Mouse (Mus musculus) ES-E14 (cell line): ENCODE measurements at regions not wholly inside any gene's neighbourhood (a gene's known extent, or its start where the extent isn't known, plus 50 kb on each side); places are given as distances from the start of the nearest gene placed in this dataset.

Experiments used
- DNase-seq: peaks from one replicate; pipeline ENCODE4 v3.0.0-alpha.2; 2013; ENCODE audit warnings: low read depth, low spot score
- H3K27ac ChIP-seq: 2 replicates; pipeline ENCODE4 v1.5.1; 2012; ENCODE audit warnings: low read depth, mild to moderate bottlenecking, low read length, moderate library complexity, mixed read lengths; ENCODE audit not compliant: poor library complexity, insufficient read depth, severe bottlenecking
- H3K36me3 ChIP-seq: 2 replicates; pipeline ENCODE4 v1.6.1; 2012; ENCODE audit warnings: mild to moderate bottlenecking, low read length, moderate library complexity, mixed read lengths; ENCODE audit not compliant: control insufficient read depth, poor library complexity, insufficient read depth, severe bottlenecking
- H3K4me1 ChIP-seq, 2 experiments: fragments of 150-350 bp in 1 of 2; sonication (generic) in 1 of 2; 2 replicates each; pipeline ENCODE4 v1.6.1; 2012; ENCODE audit warnings: low read length in 2 of 2, mild to moderate bottlenecking in 1 of 2, mixed read lengths in 1 of 2; ENCODE audit not compliant: control insufficient read depth in 2 of 2, insufficient read depth in 2 of 2, poor library complexity in 1 of 2
- H3K4me3 ChIP-seq, 2 experiments: fragments of 150-350 bp in 1 of 2; sonication (generic) in 1 of 2; 2 replicates each; pipeline ENCODE4 v1.5.1; 2012; ENCODE audit warnings: low read length in 2 of 2, low read depth in 1 of 2, mild to moderate bottlenecking in 1 of 2, mixed read lengths in 1 of 2; ENCODE audit not compliant: insufficient read depth in 1 of 2, poor library complexity in 1 of 2, severe bottlenecking in 1 of 2
- H3K9ac ChIP-seq: 2 replicates; pipeline ENCODE4 v1.6.1; 2012; ENCODE audit warnings: low read depth, mild to moderate bottlenecking, low read length, mixed read lengths; ENCODE audit not compliant: poor library complexity, insufficient read depth, severe bottlenecking
- H3K9me3 ChIP-seq: fragments of 150-350 bp; sonication (generic); 2 replicates; pipeline ENCODE4 v1.6.1; 2012; ENCODE audit warnings: low read depth, mild to moderate bottlenecking, low read length; ENCODE audit not compliant: control insufficient read depth, insufficient read depth
- CHD2 ChIP-seq: IDR thresholded peaks from 2 replicates; pipeline ENCODE4 v1.6.1; 2014; ENCODE audit warnings: mild to moderate bottlenecking, low read depth, low read length, inconsistent platforms
- HCFC1 ChIP-seq: IDR thresholded peaks from 2 replicates; pipeline ENCODE4 v1.6.1; 2012; ENCODE audit warnings: low read length, inconsistent platforms, borderline replicate concordance; ENCODE audit not compliant: insufficient read depth
- MAFK ChIP-seq: IDR thresholded peaks from 2 replicates; pipeline ENCODE4 v1.6.1; 2014; ENCODE audit warnings: mild to moderate bottlenecking, low read depth, low read length, inconsistent platforms; ENCODE audit not compliant: insufficient read depth
- ZC3H11A ChIP-seq: IDR thresholded peaks from 2 replicates; pipeline ENCODE4 v1.6.1; 2012; ENCODE audit warnings: low read depth, mild to moderate bottlenecking, inconsistent platforms, low read length, borderline replicate concordance
- ZNF384 ChIP-seq: IDR thresholded peaks from 2 replicates; pipeline ENCODE4 v1.6.1; 2012; ENCODE audit warnings: low read depth, low read length, inconsistent platforms
- in situ Hi-C, 2 experiments: fragments of 600-800 bp; cut with MboI; formaldehyde crosslinking; loops; one replicate each; pipeline ENCODE4 v1.15.1; 2025; ENCODE audit warnings: low sequenced_read_pairs in 2 of 2, inconsistent platforms in 1 of 2; ENCODE audit not compliant: unreplicated experiment in 2 of 2

- in situ Hi-C loops: no loop called here
- Histone ChIP-seq H3K9ac (no peak overlapping the region), H3K9me3 (no peaks in the 10 kb centered on the region), H3K36me3 (no peaks in the 10 kb centered on the region), H3K27ac (no peak overlapping the region), H3K4me1 (no peaks in the 10 kb centered on the region), H3K4me3 (no peak overlapping the region)
- no peak for DNase-seq
- TF ChIP-seq HCFC1 (no peak), MAFK (no peak), CHD2 (no peak), ZNF384 (no peak), ZC3H11A (no peak)
Measured at GRCm38 (mm10) chr12:12518490-12519070, 256.6 kb downstream of the Fam49a start.

- Histone ChIP-seq H3K9me3 (no peaks in the 10 kb centered on the region), H3K27ac (no peak overlapping the region), H3K9ac (no peak overlapping the region), H3K4me3 (no peak overlapping the region), H3K4me1 (no peaks in the 10 kb centered on the region), H3K36me3 (no peaks in the 10 kb centered on the region)
- in situ Hi-C loops: no loop called here
- TF ChIP-seq ZC3H11A (no peak), CHD2 (no peak), MAFK (no peak), HCFC1 (no peak), ZNF384 (no peak)
- no peak for DNase-seq
Measured at GRCm38 (mm10) chr12:12517020-12517419, 255.1 kb downstream of the Fam49a start.

GRCm38 (mm10) chr12:12510764-12511163, 248.8 kb downstream of the Fam49a start:
- DNase-seq: no peak
- in situ Hi-C loops: no loop called here
- no peaks in the 10 kb centered on the region for H3K9me3 ChIP-seq
- H3K4me3 ChIP-seq: no peak overlapping the region
- no peak overlapping the region for H3K27ac ChIP-seq
- no peak overlapping the region for H3K9ac ChIP-seq
- no peaks in the 10 kb centered on the region for H3K4me1 ChIP-seq
- no peaks in the 10 kb centered on the region for H3K36me3 ChIP-seq
- TF ChIP-seq MAFK: no peak
- no peak for TF ChIP-seq HCFC1
- no peak for TF ChIP-seq CHD2
- TF ChIP-seq ZNF384: no peak
- no peak for TF ChIP-seq ZC3H11A

- DNase-seq: no peak
- H3K36me3 ChIP-seq: no peaks in the 10 kb centered on the region
- no peak overlapping the region for H3K27ac ChIP-seq
- TF ChIP-seq ZNF384 (no peak), MAFK (no peak), HCFC1 (no peak), ZC3H11A (no peak), CHD2 (no peak)
- in situ Hi-C loops: no loop called here
- no peaks in the 10 kb centered on the region for H3K4me1 ChIP-seq
- no peak overlapping the region for H3K4me3 ChIP-seq
- H3K9me3 ChIP-seq: no peaks in the 10 kb centered on the region
- H3K9ac ChIP-seq: no peak overlapping the region
Measured at GRCm38 (mm10) chr12:12509164-12509937, 247.4 kb downstream of the Fam49a start.
